Mouse (Mus musculus): Measurements from ENCODE around the gene Foxq1.

GRCm38 (mm10) chr13:31567617-31568294 is 11.8 kb downstream of the Foxq1 start:
- TF ChIP-seq CTCF (IDR thresholded peaks at IDR 0.05) (no peak), POLR2A (IDR thresholded peaks at IDR 0.05; ENCODE audit: insufficient read depth, low read depth, low read length) (no peak), EP300 (IDR thresholded peaks at IDR 0.05; ENCODE audit: insufficient read depth, low read depth, low read length) (no peak)
